Mouse (Mus musculus) cerebellum, adult 9-11 months (tissue): Measurements from ENCODE around the gene Zfhx3.

Experiments
- DNase-seq: peaks from one replicate; pipeline ENCODE4 v3.0.0; 2022

Gene Zfhx3

GRCm38 (mm10) chr8:108244636-108245494 lies 302.4 kb downstream of the Zfhx3 start:
- no peak for DNase-seq

DNA sequence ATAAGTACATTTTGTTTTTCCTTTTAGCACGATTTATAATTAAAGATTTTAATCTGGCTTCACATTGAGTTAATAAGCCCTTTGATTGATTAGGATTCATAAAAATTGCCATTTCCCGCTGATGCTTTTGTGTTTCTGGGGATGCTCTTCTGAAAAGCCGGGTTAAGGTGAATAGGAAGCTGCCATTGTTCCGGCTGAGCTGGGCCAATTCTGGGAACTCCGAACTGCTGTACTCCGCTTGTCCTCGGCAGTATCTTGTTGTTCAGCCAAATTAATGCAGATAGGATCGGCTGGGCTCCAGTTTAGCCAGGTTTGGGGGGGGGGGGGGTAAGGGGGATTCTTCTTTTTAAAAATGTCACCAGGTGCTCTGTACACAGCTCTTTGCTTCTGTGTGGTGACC lies 303.1 kb downstream of the Zfhx3 start:
- no peak for DNase-seq

GRCm38 (mm10) chr8:108246035-108246933 lies 303.8 kb downstream of the Zfhx3 start:
- DNase-seq = no peak

GRCm38 (mm10) chr8:108246934-108247417 lies 304.5 kb downstream of the Zfhx3 start:
- DNase-seq = no peak

DNA sequence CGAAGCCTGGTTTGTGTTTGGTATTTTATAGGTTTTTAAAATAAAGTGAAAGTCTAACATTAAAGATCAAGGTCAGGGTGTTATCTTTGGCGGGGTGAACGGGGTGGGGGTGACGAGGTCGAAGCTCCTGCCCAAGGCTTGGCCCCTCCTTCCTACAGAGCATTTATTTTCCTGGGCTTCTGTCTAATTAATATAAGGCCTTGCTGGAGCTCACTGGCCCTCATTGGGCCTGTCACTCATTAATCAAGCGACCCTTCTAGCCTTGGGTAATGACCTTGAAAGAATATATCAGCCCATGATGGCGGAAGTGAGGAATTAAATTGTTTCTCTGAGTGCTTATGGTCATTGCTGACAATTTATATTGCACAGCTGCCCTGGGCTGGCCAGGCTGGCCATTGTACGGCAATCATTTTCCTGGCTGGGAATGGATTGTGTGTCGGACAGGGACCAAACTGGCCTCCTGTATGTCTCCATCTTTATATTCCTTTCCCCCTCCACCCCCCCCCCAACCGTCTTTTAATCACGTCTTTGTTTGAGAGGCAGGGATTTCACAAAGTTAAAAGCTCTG lies 322.2 kb downstream of the Zfhx3 start:
- no peak for DNase-seq

- no peak for DNase-seq
Measured at GRCm38 (mm10) chr8:108277960-108278359, 335.5 kb downstream of the Zfhx3 start.

DNA sequence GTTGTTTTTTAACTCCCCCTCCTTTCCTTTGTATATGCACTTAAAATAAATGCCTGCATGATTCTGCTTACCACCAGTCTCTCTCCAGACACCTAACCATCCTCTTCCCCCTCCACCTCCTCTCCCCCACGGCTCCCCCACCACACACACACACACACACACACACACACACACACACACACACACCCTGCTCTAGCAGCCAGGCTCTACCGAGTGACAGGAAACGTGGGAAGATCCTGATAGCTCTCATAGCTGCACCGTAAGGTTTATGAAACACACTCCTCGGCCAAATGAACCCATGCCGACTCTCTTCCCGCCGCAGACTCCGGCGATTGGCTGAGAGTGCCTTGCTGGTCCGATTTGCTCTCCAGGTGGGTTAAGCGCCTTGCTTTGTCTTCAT lies 339.5 kb downstream of the Zfhx3 start:
- no peak for DNase-seq

DNA sequence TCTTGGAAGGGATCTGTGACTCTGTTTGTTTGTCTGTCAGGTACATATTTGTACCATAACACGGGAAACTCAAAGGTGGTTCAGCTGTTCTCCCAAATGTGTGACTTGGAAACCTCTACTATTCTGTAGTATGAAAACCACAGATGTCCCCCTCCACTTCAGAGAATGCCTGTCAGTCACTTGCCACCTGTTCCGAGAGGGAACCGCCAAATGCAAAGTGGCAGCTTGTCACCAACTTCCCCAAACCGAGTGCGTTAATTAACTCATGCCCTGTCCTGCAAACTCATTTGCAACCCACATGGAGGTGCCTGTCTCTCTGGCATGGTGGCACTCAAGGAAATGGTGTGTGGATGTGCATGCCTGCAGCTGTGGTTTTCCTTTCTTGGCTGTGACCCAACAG lies 343.7 kb downstream of the Zfhx3 start:
- no peak for DNase-seq

DNA sequence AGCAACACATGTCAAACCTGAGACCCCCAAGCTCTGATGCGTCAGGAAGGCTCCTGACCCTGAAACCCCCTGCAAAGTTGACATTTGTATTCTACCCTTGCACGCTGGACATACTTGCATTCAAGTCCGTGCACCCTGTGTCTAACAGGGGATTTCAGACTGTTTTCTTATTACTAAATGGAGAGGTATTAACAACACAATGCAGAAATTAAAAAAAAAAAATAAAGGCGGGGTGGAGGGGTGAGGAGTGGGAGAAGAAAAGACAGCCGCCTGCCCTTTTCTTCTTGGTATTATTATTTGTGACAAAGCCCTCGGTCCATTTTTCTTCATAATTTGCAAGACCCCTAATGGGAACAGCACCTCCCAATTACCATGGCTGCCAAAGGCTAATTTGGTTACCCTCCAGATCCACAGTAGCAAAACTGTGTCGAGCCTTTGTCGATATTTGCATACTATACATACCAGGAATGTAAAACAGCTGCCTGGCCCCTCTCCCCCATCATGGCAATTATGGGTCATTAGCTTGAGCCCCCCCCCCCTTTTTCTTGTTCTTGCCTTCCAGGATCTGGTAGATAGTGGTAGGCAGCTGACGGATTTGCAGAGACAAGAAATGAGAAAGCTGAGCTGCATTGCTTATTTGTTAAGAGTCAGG lies 358.6 kb downstream of the Zfhx3 start:
- no peak for DNase-seq

GRCm38 (mm10) chr8:108301654-108302053 lies 359.2 kb downstream of the Zfhx3 start:
- DNase-seq = no peak

GRCm38 (mm10) chr8:108305368-108305767 lies 362.9 kb downstream of the Zfhx3 start:
- no peak for DNase-seq

DNA sequence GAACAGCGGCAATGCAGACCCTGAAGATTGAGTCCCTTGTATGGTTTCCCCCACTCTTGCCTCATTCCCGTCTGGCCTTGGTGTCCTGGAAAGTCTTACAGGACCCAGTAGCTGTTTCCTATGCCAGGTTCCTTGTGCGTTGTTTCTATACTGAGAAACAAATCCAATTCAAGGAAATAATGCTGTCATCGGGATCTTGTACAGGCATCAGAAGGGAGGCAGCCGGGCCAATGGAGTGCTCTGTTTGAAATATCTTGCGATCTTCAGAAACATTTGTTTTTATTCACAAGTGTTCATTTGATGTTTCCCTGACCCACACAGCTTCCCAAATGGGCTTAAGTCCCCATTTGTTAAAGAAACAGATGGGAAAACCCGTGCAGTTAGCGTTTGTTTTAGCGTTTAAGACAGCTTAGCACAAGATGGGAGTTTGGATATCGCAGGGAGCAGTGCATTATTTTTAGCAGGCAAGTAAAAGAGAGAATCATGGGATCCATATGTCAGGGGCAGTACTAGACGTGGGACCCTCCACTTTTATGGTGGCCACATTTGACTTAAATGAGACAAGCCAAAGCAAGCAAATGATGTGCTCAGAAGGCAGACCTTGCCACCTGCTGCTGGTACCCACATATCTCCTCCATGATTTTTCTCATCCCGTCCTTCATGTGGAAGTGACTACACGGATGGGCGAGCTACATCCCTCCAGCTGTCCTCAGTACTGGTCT lies 367.2 kb downstream of the Zfhx3 start:
- no peak for DNase-seq

DNA sequence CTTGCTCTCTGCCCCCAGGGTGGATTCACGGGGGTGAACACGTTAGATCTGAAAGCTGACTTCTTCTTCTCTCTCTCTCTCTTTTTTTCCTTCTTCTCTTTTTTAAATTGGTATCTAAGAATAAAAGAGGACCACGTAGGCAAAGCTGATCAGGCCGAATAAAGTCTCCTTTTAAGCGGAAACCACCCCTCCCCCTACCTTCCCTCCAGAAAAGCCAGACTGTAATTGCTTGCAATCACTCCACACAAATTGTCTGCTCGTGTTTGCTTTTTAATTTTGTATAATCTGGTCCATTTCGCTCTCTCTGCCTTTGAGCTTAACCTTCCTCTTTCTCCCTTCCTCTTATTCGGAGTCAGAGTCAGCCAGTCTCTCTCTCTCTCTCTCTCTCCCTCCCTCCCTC lies 372.6 kb downstream of the Zfhx3 start:
- DNase-seq = no peak

DNA sequence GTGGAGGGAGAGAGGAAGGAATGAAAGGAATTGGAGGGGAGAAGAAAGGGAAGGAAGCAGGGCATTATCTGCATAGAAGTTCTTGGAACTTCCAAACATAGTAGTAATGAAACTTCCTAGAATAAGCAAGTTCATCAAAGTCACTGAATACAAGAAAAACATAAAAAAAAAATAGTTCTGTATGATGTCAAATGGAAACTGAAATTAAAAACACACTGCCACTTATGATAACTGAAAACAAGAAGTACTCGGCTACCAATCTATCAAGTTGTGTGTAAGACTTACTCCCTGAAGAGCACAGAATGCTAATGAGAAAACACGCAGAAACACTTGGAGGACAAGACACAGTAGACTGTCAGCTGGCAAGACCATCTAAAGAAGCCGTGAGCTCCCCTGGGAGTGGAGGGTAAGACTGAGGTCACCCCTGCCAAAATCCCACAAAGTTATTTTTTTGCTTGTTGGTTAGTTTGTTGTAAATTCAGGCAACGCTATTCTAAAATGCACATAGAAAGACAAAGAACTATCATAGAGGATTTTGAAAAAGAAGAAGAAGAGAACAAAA lies 375.2 kb downstream of the Zfhx3 start:
- DNase-seq = no peak

DNA sequence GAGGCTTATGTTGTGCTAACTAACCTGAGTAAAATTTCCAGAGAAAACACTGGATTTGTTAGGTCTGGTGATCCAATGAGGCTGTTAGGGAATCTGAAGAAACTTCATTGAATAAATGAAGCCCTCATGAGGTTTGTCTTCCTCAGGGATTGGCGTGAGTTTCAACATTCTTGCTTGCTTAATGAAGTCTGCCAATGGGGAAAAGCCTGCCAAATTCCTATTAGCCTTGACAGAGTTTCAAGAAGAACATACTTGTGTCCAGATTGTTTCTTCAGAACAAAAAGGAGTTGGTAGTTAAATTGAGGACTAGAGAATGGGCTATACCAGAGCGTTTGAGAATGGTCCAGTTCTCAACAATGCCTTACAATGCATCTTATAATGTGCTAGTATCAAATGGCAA lies 385.3 kb downstream of the Zfhx3 start:
- no peak for DNase-seq

DNA sequence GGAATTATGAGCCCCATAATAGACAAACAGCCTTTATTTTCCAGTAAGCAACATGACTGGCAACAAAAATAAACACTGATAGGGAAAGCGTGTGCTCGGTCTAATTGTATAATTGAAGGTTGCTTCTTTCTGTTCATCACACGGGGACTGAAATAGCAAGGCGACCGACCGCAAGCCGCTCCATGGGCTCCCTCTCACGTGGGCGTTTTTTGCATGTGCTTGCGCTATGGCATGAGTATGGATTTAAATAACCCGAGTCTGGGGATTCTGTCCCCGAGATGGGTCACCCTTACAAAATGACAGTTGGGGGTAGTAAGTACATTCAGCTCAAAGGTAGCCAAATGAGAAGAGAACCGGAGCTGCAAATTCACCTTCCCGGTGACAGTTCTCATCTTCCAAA lies 405.9 kb downstream of the Zfhx3 start:
- DNase-seq = no peak

- DNase-seq = no peak
Measured at GRCm38 (mm10) chr8:108348776-108349175, 406.3 kb downstream of the Zfhx3 start.

DNA sequence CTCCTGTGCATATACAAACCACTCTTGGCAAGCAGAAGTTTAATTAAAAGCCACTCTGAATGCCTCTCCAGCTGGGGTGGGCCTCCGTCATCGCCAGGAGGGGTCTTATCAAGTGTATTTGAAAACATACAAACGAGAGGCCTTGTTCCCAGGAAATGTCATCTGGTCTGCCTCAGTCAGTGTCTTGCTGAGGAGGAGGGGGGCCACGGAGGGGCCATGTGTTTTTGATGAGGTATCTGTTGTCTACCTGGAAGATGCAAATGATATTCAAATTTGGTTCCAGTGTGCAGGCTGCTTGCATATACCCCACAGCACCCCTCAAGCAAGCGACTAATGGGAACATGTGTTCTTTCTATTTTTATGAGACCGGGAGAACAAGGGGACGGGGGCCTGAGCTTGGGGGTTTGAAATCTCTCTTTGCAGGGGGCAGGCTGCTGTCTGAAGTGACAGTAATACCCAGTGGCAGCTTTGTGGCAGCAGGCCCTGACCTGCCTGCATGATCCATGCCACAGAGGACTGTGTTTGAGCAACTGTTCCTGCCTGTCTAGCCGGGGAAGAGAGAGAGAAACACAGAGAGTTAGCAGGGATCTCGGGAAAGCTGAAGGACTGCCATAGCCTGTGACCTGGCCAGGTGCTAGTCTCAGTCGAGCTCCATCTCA lies 412.8 kb downstream of the Zfhx3 start:
- DNase-seq = no peak

DNA sequence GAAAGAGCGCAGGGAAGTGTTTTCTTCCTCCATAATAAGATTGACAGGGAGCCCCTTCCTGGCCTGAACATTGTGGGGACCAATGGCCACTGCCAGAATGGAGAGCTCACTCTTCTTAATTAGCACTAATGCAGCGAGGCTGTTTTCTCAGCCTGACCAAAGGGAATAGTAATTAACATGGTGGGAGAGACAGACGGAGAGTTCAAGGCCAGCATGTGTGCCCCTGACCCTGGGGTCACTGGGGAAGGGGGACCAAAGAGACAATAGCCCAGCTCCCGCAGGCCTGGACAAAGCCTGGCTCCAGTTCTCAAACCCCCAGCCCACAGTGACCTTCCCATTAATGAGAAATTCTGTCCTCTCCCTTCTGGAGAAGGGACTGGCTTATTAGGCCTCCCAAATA lies 419.0 kb downstream of the Zfhx3 start:
- no peak for DNase-seq

DNA sequence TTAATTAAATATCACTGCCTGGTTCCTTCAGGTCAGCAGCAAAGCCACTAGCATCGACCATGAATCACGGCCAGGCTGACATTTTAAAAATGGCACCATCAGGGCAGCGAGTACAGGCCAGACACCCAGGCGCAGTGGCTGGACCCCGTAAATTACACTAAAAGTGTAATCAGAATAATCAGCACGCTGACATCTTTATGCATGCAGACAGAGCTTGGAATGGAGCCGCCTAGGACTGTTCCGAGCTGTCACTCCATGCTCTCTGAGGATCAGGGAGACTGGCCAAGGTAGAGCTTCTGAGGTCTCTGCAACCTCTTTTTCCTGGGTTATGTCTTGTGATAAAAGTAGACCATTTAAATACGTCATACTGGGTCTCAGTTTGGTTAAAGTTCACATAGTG lies 420.0 kb downstream of the Zfhx3 start:
- no peak for DNase-seq

- no peak for DNase-seq
Measured at GRCm38 (mm10) chr8:108363435-108363834, 421.0 kb downstream of the Zfhx3 start.
